Mouse (Mus musculus) MEL (cell line): ENCODE measurements around the gene Gm45021. TPM values are rescaled to one million over a fixed set of nuclear protein-coding genes. Genes with fewer than 3 reads are reported as not detected.

ENCODE experiments used
- DNase-seq: peaks from one replicate; pipeline ENCODE4 v3.0.0; 2011; ENCODE audit warnings: low read depth, low spot score
- H3K27ac ChIP-seq: 2 replicates; pipeline ENCODE4 v1.5.1; 2012; ENCODE audit warnings: low read depth, mild to moderate bottlenecking, control low read depth, low read length, moderate library complexity; ENCODE audit not compliant: control insufficient read depth
- H3K27me3 ChIP-seq, 2 experiments: fragments of 150-350 bp in 1 of 2; sonication (generic) in 1 of 2; 2 replicates each; pipeline ENCODE4 v1.6.1; 2012; ENCODE audit warnings: low read length in 2 of 2, mild to moderate bottlenecking in 2 of 2, improper control_type of control experiment in 1 of 2, moderate library complexity in 1 of 2; ENCODE audit not compliant: insufficient read depth in 2 of 2, control insufficient read depth in 1 of 2
- H3K36me3 ChIP-seq, 2 experiments: 2 replicates each; pipeline ENCODE4 v1.6.1; 2012 to 2014; ENCODE audit warnings: low read length in 2 of 2, improper control_type of control experiment in 1 of 2, inconsistent platforms in 1 of 2, mild to moderate bottlenecking in 1 of 2; ENCODE audit not compliant: insufficient read depth in 2 of 2, control insufficient read depth in 1 of 2
- H3K4me1 ChIP-seq, 2 experiments: fragments of 150-350 bp in 1 of 2; sonication (generic) in 1 of 2; 2 replicates each; pipeline ENCODE4 v1.6.1; 2012; ENCODE audit warnings: low read length in 2 of 2, improper control_type of control experiment in 1 of 2, mild to moderate bottlenecking in 1 of 2; ENCODE audit not compliant: insufficient read depth in 2 of 2, control insufficient read depth in 1 of 2
- H3K4me3 ChIP-seq, 2 experiments: fragments of 150-350 bp in 1 of 2; sonication (generic) in 1 of 2; 2 replicates each; pipeline ENCODE4 v1.5.1; 2012; ENCODE audit warnings: low read depth in 2 of 2, low read length in 2 of 2, mild to moderate bottlenecking in 2 of 2, moderate library complexity in 2 of 2, control low read depth in 1 of 2, improper control_type of control experiment in 1 of 2; ENCODE audit not compliant: control insufficient read depth in 1 of 2, insufficient read depth in 1 of 2
- H3K79me2 ChIP-seq: 2 replicates; pipeline ENCODE4 v1.6.1; 2012; ENCODE audit warnings: mild to moderate bottlenecking, low read length, moderate library complexity; ENCODE audit not compliant: control insufficient read depth, poor library complexity, insufficient read depth
- H3K9ac ChIP-seq: 2 replicates; pipeline ENCODE4 v1.6.1; 2012; ENCODE audit warnings: low read depth, mild to moderate bottlenecking, control low read depth, low read length, moderate library complexity; ENCODE audit not compliant: control insufficient read depth, poor library complexity, severe bottlenecking
- H3K9me3 ChIP-seq: fragments of 150-350 bp; sonication (generic); replicated peaks from 2 replicates; pipeline ENCODE4 v1.6.1; 2012; ENCODE audit warnings: mild to moderate bottlenecking, low read length, improper control_type of control experiment, moderate library complexity; ENCODE audit not compliant: insufficient read depth
- BHLHE40 ChIP-seq: IDR thresholded peaks from 2 replicates; pipeline ENCODE4 v1.6.1; 2012; ENCODE audit warnings: low read depth, mild to moderate bottlenecking, inconsistent platforms, low read length, improper control_type of control experiment, borderline replicate concordance
- CHD1 ChIP-seq: IDR thresholded peaks from 2 replicates; pipeline ENCODE4 v1.6.1; 2012; ENCODE audit warnings: low read depth, mild to moderate bottlenecking, inconsistent platforms, low read length, improper control_type of control experiment
- CTCF ChIP-seq, 3 experiments: IDR thresholded peaks in 2 of 3; conservative IDR thresholded peaks in 1 of 3; 2 replicates each; pipeline ENCODE4 v1.5.1; 2011 to 2012; ENCODE audit warnings: low read length in 3 of 3, low read depth in 2 of 3, mild to moderate bottlenecking in 2 of 3, improper control_type of control experiment in 1 of 3, inconsistent platforms in 1 of 3, mixed read lengths in 1 of 3, moderate library complexity in 1 of 3; ENCODE audit not compliant: control insufficient read depth in 1 of 3, insufficient read depth in 1 of 3, poor library complexity in 1 of 3, severe bottlenecking in 1 of 3
- E2F4 ChIP-seq: IDR thresholded peaks from 2 replicates; pipeline ENCODE4 v1.6.1; 2011; ENCODE audit warnings: low read depth, low read length, improper control_type of control experiment, borderline replicate concordance
- ELF1 ChIP-seq: IDR thresholded peaks from 2 replicates; pipeline ENCODE4 v1.6.1; 2014; ENCODE audit warnings: low read depth, mild to moderate bottlenecking, inconsistent platforms, low read length, improper control_type of control experiment, moderate library complexity
- ETS1 ChIP-seq: IDR thresholded peaks from 2 replicates; pipeline ENCODE4 v1.6.1; 2012; ENCODE audit warnings: low read depth, mild to moderate bottlenecking, inconsistent platforms, low read length, improper control_type of control experiment, moderate library complexity
- GABPA ChIP-seq: IDR thresholded peaks from 2 replicates; pipeline ENCODE4 v1.6.1; 2012; ENCODE audit warnings: low read depth, mild to moderate bottlenecking, inconsistent platforms, low read length, improper control_type of control experiment, moderate library complexity
- JUND ChIP-seq: IDR thresholded peaks from 2 replicates; pipeline ENCODE4 v1.6.1; 2011; ENCODE audit warnings: low read depth, mild to moderate bottlenecking, improper control_type of control experiment, low read length
- KAT2A ChIP-seq: conservative IDR thresholded peaks from 2 replicates; pipeline ENCODE4 v1.6.1; 2012; ENCODE audit warnings: low read depth, low read length, improper control_type of control experiment, inconsistent platforms
- MAFK ChIP-seq: IDR thresholded peaks from 2 replicates; pipeline ENCODE4 v1.6.1; 2011; ENCODE audit warnings: low read depth, mild to moderate bottlenecking, low read length, improper control_type of control experiment, borderline replicate concordance
- MAX ChIP-seq: IDR thresholded peaks from 2 replicates; pipeline ENCODE4 v1.6.1; 2011; ENCODE audit warnings: low read length, improper control_type of control experiment
- MEF2A ChIP-seq: IDR thresholded peaks from 2 replicates; pipeline ENCODE4 v1.6.1; 2014; ENCODE audit warnings: low read depth, mild to moderate bottlenecking, inconsistent platforms, low read length, improper control_type of control experiment; ENCODE audit not compliant: poor library complexity, insufficient replicate concordance, severe bottlenecking; ENCODE audit errors: extremely low read depth
- MXI1 ChIP-seq: IDR thresholded peaks from 2 replicates; pipeline ENCODE4 v1.6.1; 2011; ENCODE audit warnings: mild to moderate bottlenecking, low read depth, low read length, improper control_type of control experiment
- NRF1 ChIP-seq: IDR thresholded peaks from 2 replicates; pipeline ENCODE4 v1.6.1; 2014; ENCODE audit warnings: low read depth, mild to moderate bottlenecking, inconsistent platforms, low read length, improper control_type of control experiment, moderate library complexity; ENCODE audit not compliant: poor library complexity, insufficient read depth, severe bottlenecking
- POLR2A ChIP-seq, 2 experiments: IDR thresholded peaks; 2 replicates each; pipeline ENCODE4 v1.6.1; 2011 to 2012; ENCODE audit warnings: low read length in 2 of 2, mild to moderate bottlenecking in 2 of 2, control low read depth in 1 of 2, improper control_type of control experiment in 1 of 2, low read depth in 1 of 2, moderate library complexity in 1 of 2; ENCODE audit not compliant: control insufficient read depth in 1 of 2, insufficient read depth in 1 of 2, poor library complexity in 1 of 2
- POLR2AphosphoS5 ChIP-seq: IDR thresholded peaks from 2 replicates; pipeline ENCODE4 v1.6.1; 2012; ENCODE audit warnings: low read depth, borderline replicate concordance, mild to moderate bottlenecking, inconsistent platforms, low read length, moderate library complexity, mixed read lengths
- RAD21 ChIP-seq: IDR thresholded peaks from 2 replicates; pipeline ENCODE4 v1.6.1; 2011; ENCODE audit warnings: mild to moderate bottlenecking, low read depth, low read length, improper control_type of control experiment
- SMC3 ChIP-seq: IDR thresholded peaks from 2 replicates; pipeline ENCODE4 v1.6.1; 2011; ENCODE audit warnings: low read depth, low read length, improper control_type of control experiment
- TBP ChIP-seq: IDR thresholded peaks from 2 replicates; pipeline ENCODE4 v1.8.0; 2011; ENCODE audit warnings: low read depth, low read length, improper control_type of control experiment
- TCF12 ChIP-seq: IDR thresholded peaks from 2 replicates; pipeline ENCODE4 v1.6.1; 2014; ENCODE audit warnings: low read depth, mild to moderate bottlenecking, inconsistent platforms, low read length, improper control_type of control experiment, moderate library complexity
- UBTF ChIP-seq: IDR thresholded peaks from 2 replicates; pipeline ENCODE4 v1.6.1; 2012; ENCODE audit warnings: low read depth, mild to moderate bottlenecking, inconsistent platforms, low read length, improper control_type of control experiment, moderate library complexity, borderline replicate concordance; ENCODE audit not compliant: insufficient read depth
- USF1 ChIP-seq: IDR thresholded peaks from 2 replicates; pipeline ENCODE4 v1.6.1; 2014; ENCODE audit warnings: low read depth, mild to moderate bottlenecking, inconsistent platforms, low read length, improper control_type of control experiment, moderate library complexity
- ZKSCAN1 ChIP-seq: IDR thresholded peaks from 2 replicates; pipeline ENCODE4 v1.6.1; 2012; ENCODE audit warnings: low read depth, mild to moderate bottlenecking, inconsistent platforms, low read length, improper control_type of control experiment, moderate library complexity
- polyA plus RNA-seq, 2 experiments: library from polyadenylated mRNA; stranded (reverse) in 1 of 2; unstranded in 1 of 2; fragments of >175 nt in 1 of 2; fragments of >200 nt in 1 of 2; gene quantifications; 2 replicates each; pipeline versions ENCODE4 v1.2.1 to v1.2.4; 2012; ENCODE audit warnings: low replicate concordance in 2 of 2, low read depth in 1 of 2; ENCODE audit not compliant: insufficient read length in 2 of 2, insufficient read depth in 1 of 2, missing spikeins in 1 of 2
- total RNA-seq: library from RNA; depleted of rRNA; stranded (reverse); fragments of 300-350 nt; gene quantifications from 2 replicates; pipeline ENCODE4 v1.2.3, GENCODE M21; 2012

Gene Gm45021
- total and polyA plus RNA-seq, 3 experiments: not detected

GRCm38 (mm10) chr6:48565693-48566310 is 23.6 kb upstream of the Gm45021 start:
- no peaks in the 10 kb centered on the region for H3K79me2 ChIP-seq

GRCm38 (mm10) chr6:48566312-48566711 is 23.1 kb upstream of the Gm45021 start:
- Histone ChIP-seq H3K79me2 (no peaks in the 10 kb centered on the region), H3K9ac (no peak overlapping the region), H3K9me3 (no peaks in the 10 kb centered on the region), H3K4me1 (no peaks in the 10 kb centered on the region), H3K36me3 (no peaks in the 10 kb centered on the region), H3K27me3 (no peaks in the 10 kb centered on the region), H3K27ac (no peak overlapping the region), H3K4me3 (no peak overlapping the region)
- no peak for DNase-seq
- no peak for TF ChIP-seq GABPA
- TF ChIP-seq MAX: no peak
- no peak for TF ChIP-seq TBP
- TF ChIP-seq E2F4: no peak
- no peak for TF ChIP-seq JUND

More at GRCm38 (mm10) chr6:48565693-48566310, 23.6 kb upstream of the Gm45021 start:
- Histone ChIP-seq H3K36me3 (no peaks in the 10 kb centered on the region), H3K4me3 (no peak overlapping the region), H3K9ac (no peak overlapping the region), H3K27me3 (no peaks in the 10 kb centered on the region), H3K27ac (no peak overlapping the region), H3K4me1 (no peaks in the 10 kb centered on the region), H3K9me3 (no peaks in the 10 kb centered on the region)
- no peak for DNase-seq
- TF ChIP-seq ELF1 (no peak), NRF1 (no peak), MXI1 (no peak), UBTF (no peak), TCF12 (no peak), BHLHE40 (no peak), RAD21 (no peak), SMC3 (no peak), POLR2A (IDR thresholded peaks at IDR 0.05; ENCODE audit: control insufficient read depth in 1 of 2, insufficient read depth in 1 of 2, low read depth in 1 of 2, low read length in 2 of 2, poor library complexity in 1 of 2) (no peak), ETS1 (no peak), MAFK (no peak), GABPA (no peak), CTCF (IDR thresholded peaks at IDR 0.05 in 2 of 3, conservative IDR thresholded peaks at IDR 0.05 in 1 of 3; ENCODE audit: control insufficient read depth in 1 of 3, insufficient read depth in 1 of 3, low read depth in 2 of 3, low read length in 3 of 3, poor library complexity in 1 of 3, severe bottlenecking in 1 of 3) (no peak), ZKSCAN1 (no peak), POLR2AphosphoS5 (no peak), CHD1 (no peak), MAX (no peak), MEF2A (no peak), USF1 (no peak), KAT2A (no peak)
